Mouse (Mus musculus): ENCODE data around the gene Col1a2. TPM values are rescaled to one million over a fixed set of nuclear protein-coding genes. Genes with fewer than 3 reads are reported as not detected.

Col1a2 gene
- total and polyA plus RNA-seq, 3 experiments: not detected

DNA sequence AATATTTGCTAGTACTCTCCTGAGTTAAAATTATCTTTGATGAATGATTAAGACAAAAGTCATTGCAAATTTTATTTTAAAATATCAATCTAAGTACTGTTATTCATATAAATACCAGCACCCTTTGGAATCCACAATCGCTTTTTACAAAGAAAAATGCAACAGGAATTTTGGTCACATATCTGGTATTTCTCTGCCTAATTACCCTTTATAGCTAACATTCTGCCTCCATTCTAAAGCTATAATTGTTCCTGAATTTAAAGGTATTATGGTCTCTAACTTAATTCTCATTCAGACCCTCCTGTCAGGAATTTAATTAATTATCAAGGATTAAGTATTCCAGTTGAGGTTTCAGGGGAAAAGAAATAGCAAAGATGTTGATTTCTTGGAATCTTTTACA, 28.3 kb downstream of the Col1a2 start:
- Histone ChIP-seq H3K4me3 (ENCODE audit: control insufficient read depth in 1 of 2, insufficient read depth in 1 of 2, low read depth in 2 of 2, low read length in 2 of 2) (no peak overlapping the region), H3K27ac (ENCODE audit: control insufficient read depth, low read depth, low read length) (no peak overlapping the region), H3K79me2 (ENCODE audit: control insufficient read depth, insufficient read depth, low read length, poor library complexity) (no peaks in the 10 kb centered on the region), H3K4me1 (ENCODE audit: control insufficient read depth in 1 of 2, insufficient read depth in 2 of 2, low read length in 2 of 2) (no peaks in the 10 kb centered on the region), H3K27me3 (ENCODE audit: control insufficient read depth in 1 of 2, insufficient read depth in 2 of 2, low read length in 2 of 2) (peaks cover 6 to 19% of the 10 kb centered on the region in 2 experiments), H3K9me3 (replicated peaks; ENCODE audit: insufficient read depth, low read length) (no peaks in the 10 kb centered on the region), H3K9ac (ENCODE audit: control insufficient read depth, low read depth, low read length, poor library complexity, severe bottlenecking) (no peak overlapping the region), H3K36me3 (ENCODE audit: control insufficient read depth in 1 of 2, insufficient read depth in 2 of 2, low read length in 2 of 2) (no peaks in the 10 kb centered on the region)
- no peak for DNase-seq (ENCODE audit: low read depth, low spot score)
- TF ChIP-seq TBP (IDR thresholded peaks at IDR 0.05; ENCODE audit: low read depth, low read length) (no peak), POLR2AphosphoS5 (IDR thresholded peaks at IDR 0.05; ENCODE audit: borderline replicate concordance, low read depth, low read length) (no peak), NELFE (IDR thresholded peaks at IDR 0.05; ENCODE audit: low read depth, low read length) (no peak), MAZ (IDR thresholded peaks at IDR 0.05; ENCODE audit: low read depth, low read length) (no peak), JUND (IDR thresholded peaks at IDR 0.05; ENCODE audit: low read depth, low read length) (no peak), ELF1 (IDR thresholded peaks at IDR 0.05; ENCODE audit: low read depth, low read length) (no peak), ZKSCAN1 (IDR thresholded peaks at IDR 0.05; ENCODE audit: low read depth, low read length) (no peak), SMC3 (IDR thresholded peaks at IDR 0.05; ENCODE audit: low read depth, low read length) (no peak), USF1 (IDR thresholded peaks at IDR 0.05; ENCODE audit: low read depth, low read length) (no peak), MEF2A (IDR thresholded peaks at IDR 0.05; ENCODE audit: extremely low read depth, insufficient replicate concordance, low read depth, low read length, poor library complexity, severe bottlenecking) (no peak)

DNA sequence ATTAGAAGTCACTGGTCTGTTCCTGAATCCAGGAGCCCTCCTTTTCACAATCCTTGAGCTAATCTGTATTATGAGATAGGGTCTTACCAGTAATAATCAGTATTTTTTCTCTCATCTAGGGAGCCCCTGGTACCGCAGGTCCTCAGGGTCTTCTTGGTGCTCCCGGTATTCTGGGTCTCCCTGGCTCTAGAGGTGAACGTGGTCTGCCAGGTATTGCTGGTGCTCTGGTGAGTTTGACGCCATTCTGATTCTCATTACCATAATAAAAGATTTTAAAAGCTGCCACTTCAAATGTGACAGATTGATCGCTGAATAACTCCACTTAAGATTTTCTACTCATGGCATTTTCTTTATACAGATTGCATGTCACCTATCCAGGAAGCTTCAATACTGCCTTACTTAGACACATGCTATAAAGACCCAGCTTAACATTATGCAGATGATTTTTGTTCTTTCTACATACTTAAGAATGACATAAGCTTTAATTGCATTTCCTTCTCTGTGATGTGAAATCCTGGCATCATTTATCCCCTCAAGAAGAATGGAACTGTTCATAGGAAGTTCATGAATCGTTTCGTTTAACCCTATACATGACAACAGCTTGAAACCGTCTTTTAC, 30.0 kb downstream of the Col1a2 start:
- no peak overlapping the region for H3K27ac ChIP-seq (ENCODE audit: control insufficient read depth, low read depth, low read length)
- H3K4me3 ChIP-seq (ENCODE audit: control insufficient read depth in 1 of 2, insufficient read depth in 1 of 2, low read depth in 2 of 2, low read length in 2 of 2): no peak overlapping the region
- H3K79me2 ChIP-seq (ENCODE audit: control insufficient read depth, insufficient read depth, low read length, poor library complexity): no peaks in the 10 kb centered on the region
- H3K27me3 ChIP-seq (ENCODE audit: control insufficient read depth in 1 of 2, insufficient read depth in 2 of 2, low read length in 2 of 2): peaks cover 6 to 15% of the 10 kb centered on the region in 2 experiments
- H3K9ac ChIP-seq (ENCODE audit: control insufficient read depth, low read depth, low read length, poor library complexity, severe bottlenecking): no peak overlapping the region
- H3K36me3 ChIP-seq (ENCODE audit: control insufficient read depth in 1 of 2, insufficient read depth in 2 of 2, low read length in 2 of 2): no peaks in the 10 kb centered on the region
- no peaks in the 10 kb centered on the region for H3K9me3 ChIP-seq (replicated peaks; ENCODE audit: insufficient read depth, low read length)
- no peak for DNase-seq (ENCODE audit: low read depth, low spot score)
- TF ChIP-seq TBP (IDR thresholded peaks at IDR 0.05; ENCODE audit: low read depth, low read length) (no peak), MEF2A (IDR thresholded peaks at IDR 0.05; ENCODE audit: extremely low read depth, insufficient replicate concordance, low read depth, low read length, poor library complexity, severe bottlenecking) (no peak), NELFE (IDR thresholded peaks at IDR 0.05; ENCODE audit: low read depth, low read length) (no peak), TAL1 (IDR thresholded peaks at IDR 0.05; ENCODE audit: low read length) (no peak), SIN3A (IDR thresholded peaks at IDR 0.05; ENCODE audit: low read length) (no peak), USF2 (IDR thresholded peaks at IDR 0.05; ENCODE audit: borderline replicate concordance in 1 of 2, insufficient read depth in 1 of 2, low read depth in 1 of 2, low read length in 2 of 2) (no peak), MAZ (IDR thresholded peaks at IDR 0.05; ENCODE audit: low read depth, low read length) (no peak), POLR2A (IDR thresholded peaks at IDR 0.05; ENCODE audit: control insufficient read depth in 1 of 2, insufficient read depth in 1 of 2, low read depth in 1 of 2, low read length in 2 of 2, poor library complexity in 1 of 2) (no peak), SMC3 (IDR thresholded peaks at IDR 0.05; ENCODE audit: low read depth, low read length) (no peak), MAFK (IDR thresholded peaks at IDR 0.05; ENCODE audit: borderline replicate concordance, low read depth, low read length) (no peak)
- H3K4me1 ChIP-seq (ENCODE audit: control insufficient read depth in 1 of 2, insufficient read depth in 2 of 2, low read length in 2 of 2): no peaks in the 10 kb centered on the region

Measured in MEL (cell line).